Mouse (Mus musculus) heart, embryonic 13.5 days (tissue): ENCODE measurements around the gene Stk39. TPM values are rescaled to one million over a fixed set of nuclear protein-coding genes. Genes with fewer than 3 reads are reported as not detected.

Experiments used
- ATAC-seq: fragments of 200-750 bp; cut with Nextera tagmentation; 2 replicates; pipeline ENCODE4 v1.8.0; 2017; ENCODE audit warnings: moderate TSS enrichment; ENCODE audit not compliant: insufficient number of reproducible peaks, low FRiP score, low TSS enrichment; ENCODE audit errors: extremely low read depth
- H3K27ac ChIP-seq: fragments of 300-500 bp; sonication (generic); replicated peaks from 2 replicates; pipeline ENCODE4 v1.5.1; 2015; ENCODE audit warnings: moderate library complexity, mild to moderate bottlenecking, inconsistent platforms
- H3K27me3 ChIP-seq: fragments of 300-500 bp; sonication (generic); replicated peaks from 2 replicates; pipeline ENCODE4 v1.6.1; 2015; ENCODE audit warnings: mild to moderate bottlenecking, inconsistent platforms
- H3K36me3 ChIP-seq: fragments of 300-500 bp; sonication (generic); 2 replicates; pipeline ENCODE4 v1.6.1; 2015; ENCODE audit warnings: mild to moderate bottlenecking, inconsistent platforms
- H3K4me1 ChIP-seq: fragments of 300-500 bp; sonication (generic); 2 replicates; pipeline ENCODE4 v1.6.1; 2015; ENCODE audit warnings: inconsistent platforms
- H3K4me2 ChIP-seq: fragments of 300-500 bp; sonication (generic); 2 replicates; pipeline ENCODE4 v1.6.1; 2015; ENCODE audit warnings: inconsistent platforms, mild to moderate bottlenecking, moderate library complexity
- H3K4me3 ChIP-seq: fragments of 300-500 bp; sonication (generic); 2 replicates; pipeline ENCODE4 v1.5.1; 2015; ENCODE audit warnings: moderate library complexity, mild to moderate bottlenecking, inconsistent platforms
- H3K9ac ChIP-seq: fragments of 300-500 bp; sonication (generic); 2 replicates; pipeline ENCODE4 v1.6.1; 2015; ENCODE audit warnings: inconsistent platforms, mild to moderate bottlenecking, moderate library complexity
- H3K9me3 ChIP-seq: fragments of 300-500 bp; sonication (generic); 2 replicates; pipeline ENCODE4 v1.6.1; 2016; ENCODE audit warnings: inconsistent platforms
- WGBS: fragments of 180-500 bp; shearing (Covaris S2); methylation state at CpG from one replicate; pipeline ENCODE4 v1.1.7; 2015; ENCODE audit warnings: mixed read lengths; 5-methylcytosine and 5-hydroxymethylcytosine counted together
- polyA plus RNA-seq: library from polyadenylated mRNA; unstranded; fragments of >200 nt; fragmentation: Nextera tagmentation; extraction: Ambion mirVana; gene quantifications from 2 replicates; pipeline ENCODE4 v1.2.1, GENCODE M21; 2015

Gene Stk39
- polyA plus RNA-seq, 1 experiment from 2014 or later: 49.6 TPM

DNA sequence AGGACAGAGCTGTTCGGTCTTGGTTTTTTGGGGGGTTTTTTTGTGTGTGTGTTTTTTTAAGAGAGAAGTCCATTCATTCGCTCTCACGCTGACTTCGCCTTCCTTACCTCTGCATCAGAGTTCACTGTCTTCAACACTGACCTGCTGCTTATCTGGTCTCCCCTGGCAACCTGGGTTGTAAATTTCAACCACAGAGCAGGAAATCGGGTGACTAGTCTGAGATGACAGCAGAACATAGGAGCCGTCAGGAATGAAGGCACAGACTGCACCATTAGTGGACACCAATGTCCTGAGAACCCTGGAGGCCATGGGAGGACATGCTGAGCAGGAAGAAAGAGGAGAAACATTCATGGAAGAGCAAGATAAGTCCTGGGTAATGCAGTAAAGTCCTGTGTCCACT is 51.1 kb downstream of the Stk39 start:
- Histone ChIP-seq H3K4me2 (peak overlapping the region; percentile 28; the same call in 1 of the 2 replicates), H3K9me3 (no peaks in the 10 kb centered on the region), H3K27me3 (no peaks in the 10 kb centered on the region), H3K4me1 (peaks cover 71% of the 10 kb centered on the region), H3K4me3 (no peak overlapping the region), H3K36me3 (peaks cover 11% of the 10 kb centered on the region; the same call in 1 of the 2 replicates), H3K27ac (peak overlapping the region; percentile 58), H3K9ac (peak overlapping the region; percentile 44)
- WGBS: 27% methylated on average over 6 of the region's 6 CpGs
- ATAC-seq: no peak

GRCm38 (mm10) chr2:68420223-68420622 is 51.8 kb downstream of the Stk39 start:
- Histone ChIP-seq H3K4me2 (no peak overlapping the region), H3K4me3 (no peak overlapping the region), H3K9me3 (no peaks in the 10 kb centered on the region), H3K9ac (peak overlapping the region; percentile 37), H3K36me3 (0 out of 2 replicates have a peak, but pooled peaks cover 9% of the 10 kb centered on the region), H3K27ac (peak overlapping the region; percentile 58; the same call in 1 of the 2 replicates), H3K27me3 (no peaks in the 10 kb centered on the region), H3K4me1 (peaks cover 71% of the 10 kb centered on the region)
- WGBS: 73% methylated on average over 6 of the region's 6 CpGs
- no peak for ATAC-seq

GRCm38 (mm10) chr2:68419746-68420145 is 52.3 kb downstream of the Stk39 start:
- no peak for ATAC-seq
- H3K36me3 ChIP-seq: 0 out of 2 replicates have a peak, but pooled peaks cover 5% of the 10 kb centered on the region
- H3K9ac ChIP-seq: peak overlapping the region; percentile 34; the same call in 1 of the 2 replicates
- H3K4me3 ChIP-seq: no peak overlapping the region
- 62% methylated on average over 7 of the region's 7 CpGs for WGBS
- H3K4me2 ChIP-seq: no peak overlapping the region
- no peaks in the 10 kb centered on the region for H3K27me3 ChIP-seq
- no peaks in the 10 kb centered on the region for H3K9me3 ChIP-seq
- peaks cover 69% of the 10 kb centered on the region for H3K4me1 ChIP-seq
- H3K27ac ChIP-seq: peak overlapping the region; percentile 58; the same call in 1 of the 2 replicates

DNA sequence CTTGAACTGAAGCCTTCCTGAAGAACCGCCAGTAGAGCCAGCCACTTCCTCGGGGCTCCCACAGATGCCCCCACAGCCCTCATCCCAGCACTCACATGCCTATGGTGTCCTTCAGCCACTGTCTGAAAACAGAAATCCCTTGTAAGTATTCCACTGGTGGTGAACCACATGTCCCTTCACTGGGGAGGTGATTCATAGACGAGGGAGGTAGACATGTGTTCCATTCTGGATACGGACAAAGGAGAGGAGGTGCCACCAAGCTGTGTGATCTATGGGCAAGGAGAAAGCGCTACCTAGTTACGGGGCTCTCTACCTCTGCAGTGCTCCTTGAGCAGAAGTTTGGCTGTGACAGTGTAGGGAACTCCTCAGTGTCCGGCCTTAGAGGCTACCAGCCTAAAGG is 52.9 kb downstream of the Stk39 start:
- H3K9ac ChIP-seq: no peak overlapping the region
- peaks cover 69% of the 10 kb centered on the region for H3K4me1 ChIP-seq

GRCm38 (mm10) chr2:68417081-68417480 is 55.0 kb downstream of the Stk39 start:
- WGBS: 84% methylated on average over 5 of the region's 5 CpGs

More for the DNA sequence above, 52.9 kb downstream of the Stk39 start:
- 85% methylated on average over 7 of the region's 7 CpGs for WGBS
- H3K4me3 ChIP-seq: no peak overlapping the region
- 0 out of 2 replicates have a peak overlapping the region, but pooled peaks have one; percentile 12 for H3K27ac ChIP-seq
- H3K36me3 ChIP-seq: 0 out of 2 replicates have a peak, but pooled peaks cover 3% of the 10 kb centered on the region
- no peaks in the 10 kb centered on the region for H3K27me3 ChIP-seq
- no peaks in the 10 kb centered on the region for H3K9me3 ChIP-seq
- H3K4me2 ChIP-seq: no peak overlapping the region
- ATAC-seq: no peak

GRCm38 (mm10) chr2:68415691-68416090 is 56.4 kb downstream of the Stk39 start:
- H3K27me3 ChIP-seq: no peaks in the 10 kb centered on the region
- H3K4me1 ChIP-seq: peaks cover 88% of the 10 kb centered on the region
- H3K36me3 ChIP-seq: no peaks in the 10 kb centered on the region
- 34% methylated on average over 6 of the region's 6 CpGs for WGBS
- H3K4me3 ChIP-seq: no peak overlapping the region
- peak; percentile 71; the same call in 1 of the 2 replicates for ATAC-seq
- peak overlapping the region; percentile 57 for H3K4me2 ChIP-seq
- peak overlapping the region; percentile 88 for H3K27ac ChIP-seq
- no peaks in the 10 kb centered on the region for H3K9me3 ChIP-seq
- H3K9ac ChIP-seq: peak overlapping the region; percentile 50

More at GRCm38 (mm10) chr2:68417081-68417480, 55.0 kb downstream of the Stk39 start:
- H3K27ac ChIP-seq: 0 out of 2 replicates have a peak overlapping the region, but pooled peaks have one; percentile 88
- no peaks in the 10 kb centered on the region for H3K9me3 ChIP-seq
- H3K4me2 ChIP-seq: no peak overlapping the region
- H3K9ac ChIP-seq: no peak overlapping the region
- no peak overlapping the region for H3K4me3 ChIP-seq
- peaks cover 88% of the 10 kb centered on the region for H3K4me1 ChIP-seq
- H3K27me3 ChIP-seq: no peaks in the 10 kb centered on the region
- ATAC-seq: no peak
- H3K36me3 ChIP-seq: no peaks in the 10 kb centered on the region

GRCm38 (mm10) chr2:68412149-68412548 is 59.9 kb downstream of the Stk39 start:
- Histone ChIP-seq H3K9ac (peak overlapping the region; percentile 63), H3K27ac (peak overlapping the region; percentile 77)

GRCm38 (mm10) chr2:68411201-68411600 is 60.9 kb downstream of the Stk39 start:
- Histone ChIP-seq H3K27ac (peak overlapping the region; percentile 77), H3K9me3 (no peaks in the 10 kb centered on the region), H3K9ac (peak overlapping the region; percentile 63), H3K4me2 (no peak overlapping the region), H3K36me3 (peaks cover 6% of the 10 kb centered on the region; the same call in 1 of the 2 replicates), H3K4me3 (no peak overlapping the region), H3K4me1 (peaks cover 91% of the 10 kb centered on the region), H3K27me3 (no peaks in the 10 kb centered on the region)
- no peak for ATAC-seq
- WGBS: 61% methylated on average over 8 of the region's 8 CpGs

More at GRCm38 (mm10) chr2:68412149-68412548, 59.9 kb downstream of the Stk39 start:
- Histone ChIP-seq H3K36me3 (peaks cover 6% of the 10 kb centered on the region; the same call in 1 of the 2 replicates), H3K9me3 (no peaks in the 10 kb centered on the region), H3K4me2 (0 out of 2 replicates have a peak overlapping the region, but pooled peaks have one; percentile 20), H3K4me1 (peaks cover 90% of the 10 kb centered on the region), H3K4me3 (no peak overlapping the region), H3K27me3 (no peaks in the 10 kb centered on the region)
- 27% methylated on average over 5 of the region's 5 CpGs for WGBS
- ATAC-seq: no peak

DNA sequence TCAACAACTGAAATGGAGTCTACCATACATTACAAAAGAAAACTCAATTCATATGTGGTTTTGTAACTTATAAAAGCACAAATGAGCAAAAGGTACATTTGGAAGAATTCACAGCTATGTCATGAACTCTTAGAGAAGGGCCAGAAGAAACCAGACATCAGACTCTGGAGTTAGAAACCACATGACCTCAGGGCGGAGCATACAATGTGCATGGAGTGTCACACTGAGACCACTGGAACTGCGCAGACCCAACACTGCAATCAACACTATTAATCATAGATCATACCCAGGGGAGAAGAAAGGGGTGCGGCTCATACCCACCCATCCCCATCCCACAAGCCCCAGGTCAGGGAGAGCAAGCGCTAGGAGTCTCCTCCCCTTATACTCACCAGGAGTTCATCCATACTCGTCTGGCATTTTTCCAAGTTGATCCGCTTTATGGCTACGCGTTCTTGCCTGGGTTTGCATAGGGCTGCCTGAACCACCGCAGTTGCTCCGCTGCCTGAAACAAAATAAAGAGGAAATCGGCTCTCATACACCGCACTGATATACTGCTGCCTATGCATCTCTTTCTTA is 62.3 kb downstream of the Stk39 start:
- Histone ChIP-seq H3K4me2 (no peak overlapping the region), H3K27me3 (no peaks in the 10 kb centered on the region), H3K27ac (no peak overlapping the region), H3K36me3 (peaks cover 6% of the 10 kb centered on the region; the same call in 1 of the 2 replicates), H3K4me1 (peaks cover 93% of the 10 kb centered on the region), H3K4me3 (no peak overlapping the region), H3K9ac (no peak overlapping the region), H3K9me3 (no peaks in the 10 kb centered on the region)
- ATAC-seq: no peak
- 81% methylated on average over 12 of the region's 12 CpGs for WGBS

DNA sequence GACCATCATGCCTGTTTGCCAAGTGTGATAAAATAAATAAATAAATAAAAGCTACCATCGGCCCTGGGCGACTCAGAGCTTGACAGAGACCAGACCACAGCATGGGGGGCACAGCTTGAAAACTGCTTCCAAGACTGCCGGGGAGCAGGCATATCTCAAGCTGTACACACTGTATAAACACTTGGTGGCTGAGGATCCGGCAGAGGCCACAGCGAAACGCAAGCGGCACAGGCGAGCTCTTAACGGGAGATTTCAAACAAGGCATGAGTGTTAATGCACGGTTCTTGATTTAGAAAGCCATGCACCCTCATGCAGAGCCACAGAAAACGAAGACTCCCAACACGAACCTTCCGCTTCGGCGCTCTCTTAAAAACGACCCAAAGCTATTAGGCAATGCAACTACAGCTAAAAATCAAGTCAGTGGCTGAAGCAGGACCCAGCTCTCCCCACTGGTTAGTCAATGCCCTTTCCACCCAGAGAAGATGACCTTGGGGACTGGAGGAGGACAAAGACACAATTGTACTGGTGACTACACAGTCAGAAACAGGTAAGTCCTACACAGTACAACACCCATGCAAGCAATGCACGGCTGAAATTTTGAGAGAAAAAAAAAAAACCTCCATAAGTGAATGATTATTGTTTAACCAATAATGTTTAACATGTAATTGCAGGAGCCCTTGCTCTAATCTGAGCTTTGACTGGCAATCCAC is 63.6 kb downstream of the Stk39 start:
- 29% methylated on average over 17 of the region's 17 CpGs for WGBS
- H3K4me2 ChIP-seq: peak overlapping the region; percentile 52
- peak overlapping the region; percentile 69 for H3K9ac ChIP-seq

More for the DNA sequence above, 63.6 kb downstream of the Stk39 start:
- Histone ChIP-seq H3K9me3 (no peaks in the 10 kb centered on the region), H3K4me1 (peaks cover 91% of the 10 kb centered on the region), H3K27ac (peak overlapping the region; percentile 84), H3K36me3 (peaks cover 6% of the 10 kb centered on the region; the same call in 1 of the 2 replicates), H3K27me3 (no peaks in the 10 kb centered on the region), H3K4me3 (no peak overlapping the region)
- no peak for ATAC-seq
